Mouse (Mus musculus): Measurements from ENCODE around the gene Golga1. TPM values are rescaled to one million over a fixed set of nuclear protein-coding genes. Genes with fewer than 3 reads are reported as not detected.

Gene Golga1
- polyA plus RNA-seq, 1 experiment from 2014 or later: 37.9 TPM

DNA sequence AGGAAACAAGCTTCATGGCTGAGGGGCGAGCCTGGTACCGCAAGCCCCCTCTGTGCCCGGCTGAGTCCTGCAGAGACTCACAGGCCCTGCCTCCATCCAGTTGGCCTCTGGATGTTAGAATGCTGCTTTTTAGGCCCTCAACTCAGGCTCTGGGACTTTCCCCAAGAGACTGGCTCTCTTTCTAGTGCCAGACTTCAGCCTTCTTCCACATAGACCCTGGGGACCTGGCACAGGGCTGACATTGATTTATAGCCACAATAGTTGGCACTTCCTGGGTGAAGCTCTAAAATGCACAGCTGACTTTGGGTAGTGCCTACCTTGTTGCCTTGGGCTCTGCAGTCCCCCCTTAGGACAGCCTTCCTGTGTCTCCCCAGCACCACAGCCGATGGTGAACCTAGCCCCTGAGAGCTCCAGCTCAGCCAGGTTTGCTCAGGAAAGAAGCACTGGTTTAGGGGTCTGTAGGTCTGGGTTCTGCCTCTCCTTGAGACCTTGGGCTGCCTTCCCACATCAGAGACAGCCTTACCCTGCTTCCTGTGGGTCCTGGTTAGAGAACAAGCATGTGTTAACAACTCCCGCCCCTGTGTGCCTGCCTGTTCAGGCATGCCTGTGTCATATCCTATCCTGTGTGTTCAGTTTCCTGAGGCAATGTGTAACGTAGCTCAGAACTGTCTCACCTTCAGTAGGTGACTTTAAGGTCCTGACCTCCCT lies 77.4 kb downstream of the Golga1 start:
- no peak for ATAC-seq (ENCODE audit: low FRiP score)
- Histone ChIP-seq H3K9me3 (peaks cover 8% of the 10 kb centered on the region; the same call in 1 of the 2 replicates), H3K4me3 (replicated peaks) (no peak overlapping the region), H3K4me1 (no peaks in the 10 kb centered on the region), H3K27me3 (no peaks in the 10 kb centered on the region), H3K36me3 (replicated peaks) (no peaks in the 10 kb centered on the region), H3K9ac (no peak overlapping the region), H3K27ac (no peak overlapping the region), H3K4me2 (no peak overlapping the region)
- 87% methylated on average over 6 of the region's 6 CpGs for WGBS

DNA sequence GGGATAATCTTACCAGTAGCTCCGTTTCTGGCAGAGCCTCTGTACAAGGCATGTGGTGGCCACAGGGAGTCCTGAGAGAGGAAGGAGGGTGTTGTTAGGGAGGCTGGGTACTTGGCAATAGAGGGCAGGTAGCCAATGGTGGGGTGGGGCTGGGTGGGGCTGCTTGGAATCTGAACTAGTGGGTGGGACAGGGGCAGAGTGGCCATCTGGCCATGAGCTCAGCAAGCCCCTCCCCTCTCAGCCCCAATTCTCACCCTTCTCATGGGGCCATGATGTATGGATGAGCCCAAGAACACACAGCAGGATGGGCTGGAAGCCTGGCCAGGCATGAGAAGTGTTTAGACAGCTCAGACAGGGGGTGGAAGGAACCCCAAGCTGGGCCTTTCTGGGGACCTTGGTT lies 78.0 kb downstream of the Golga1 start:
- WGBS: 68% methylated on average over 1 of the region's 1 CpGs
- Histone ChIP-seq H3K27me3 (no peaks in the 10 kb centered on the region), H3K9me3 (peaks cover 8% of the 10 kb centered on the region; the same call in 1 of the 2 replicates), H3K4me3 (replicated peaks) (no peak overlapping the region), H3K4me2 (no peak overlapping the region), H3K4me1 (no peaks in the 10 kb centered on the region), H3K27ac (no peak overlapping the region), H3K9ac (no peak overlapping the region), H3K36me3 (replicated peaks) (no peaks in the 10 kb centered on the region)
- no peak for ATAC-seq (ENCODE audit: low FRiP score)

DNA sequence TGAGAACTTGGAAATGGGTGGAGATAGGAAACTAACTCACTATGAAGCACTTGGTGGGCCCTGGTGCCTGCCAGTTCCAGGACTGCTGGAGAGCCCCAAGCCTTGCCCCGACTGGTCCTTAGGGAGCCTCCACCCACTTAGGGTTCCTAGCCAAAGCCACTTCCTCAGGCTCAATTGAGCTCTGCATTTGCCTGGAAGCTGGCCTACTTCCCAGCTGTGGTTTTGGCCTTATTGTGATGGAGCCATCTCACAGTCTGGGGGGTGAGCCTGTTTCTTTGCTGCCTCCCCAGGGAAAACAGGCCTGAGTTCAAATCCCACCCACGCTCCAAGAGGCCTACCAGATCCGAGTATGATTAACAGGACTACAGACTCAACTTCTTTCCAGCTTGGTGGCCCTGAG lies 78.8 kb downstream of the Golga1 start:
- H3K9me3 ChIP-seq: peaks cover 8% of the 10 kb centered on the region; the same call in 1 of the 2 replicates
- no peak overlapping the region for H3K4me2 ChIP-seq
- no peak overlapping the region for H3K4me3 ChIP-seq (replicated peaks)
- WGBS: 93% methylated on average over 3 of the region's 3 CpGs
- no peaks in the 10 kb centered on the region for H3K4me1 ChIP-seq
- no peak for ATAC-seq (ENCODE audit: low FRiP score)
- no peak overlapping the region for H3K9ac ChIP-seq
- no peaks in the 10 kb centered on the region for H3K36me3 ChIP-seq (replicated peaks)
- no peak overlapping the region for H3K27ac ChIP-seq
- H3K27me3 ChIP-seq: no peaks in the 10 kb centered on the region

DNA sequence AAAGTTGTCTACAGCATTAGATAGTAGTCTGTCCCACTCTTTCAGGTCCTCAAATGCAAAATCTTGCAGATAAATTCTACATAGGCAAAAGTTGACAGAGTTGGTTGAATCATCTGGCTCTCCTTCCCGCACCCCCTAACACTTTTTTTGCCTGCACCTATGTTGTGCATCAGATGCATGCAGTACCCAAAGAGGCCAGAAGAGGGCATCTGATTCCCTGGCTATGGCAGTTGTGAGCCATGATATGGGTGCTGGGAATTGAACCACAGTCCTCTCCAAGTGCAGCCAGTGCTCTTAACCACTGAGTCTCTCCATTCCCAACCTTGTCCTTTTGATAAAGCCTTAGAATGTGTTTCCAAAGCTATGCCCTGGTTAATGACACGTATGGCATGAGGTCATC lies 81.9 kb downstream of the Golga1 start:
- Histone ChIP-seq H3K9me3 (peaks cover 8% of the 10 kb centered on the region; the same call in 1 of the 2 replicates), H3K9ac (no peak overlapping the region), H3K4me2 (no peak overlapping the region), H3K27ac (no peak overlapping the region), H3K4me1 (no peaks in the 10 kb centered on the region), H3K27me3 (no peaks in the 10 kb centered on the region), H3K36me3 (replicated peaks) (no peaks in the 10 kb centered on the region), H3K4me3 (replicated peaks) (no peak overlapping the region)
- WGBS: 94% methylated on average over 2 of the region's 2 CpGs
- no peak for ATAC-seq (ENCODE audit: low FRiP score)

DNA sequence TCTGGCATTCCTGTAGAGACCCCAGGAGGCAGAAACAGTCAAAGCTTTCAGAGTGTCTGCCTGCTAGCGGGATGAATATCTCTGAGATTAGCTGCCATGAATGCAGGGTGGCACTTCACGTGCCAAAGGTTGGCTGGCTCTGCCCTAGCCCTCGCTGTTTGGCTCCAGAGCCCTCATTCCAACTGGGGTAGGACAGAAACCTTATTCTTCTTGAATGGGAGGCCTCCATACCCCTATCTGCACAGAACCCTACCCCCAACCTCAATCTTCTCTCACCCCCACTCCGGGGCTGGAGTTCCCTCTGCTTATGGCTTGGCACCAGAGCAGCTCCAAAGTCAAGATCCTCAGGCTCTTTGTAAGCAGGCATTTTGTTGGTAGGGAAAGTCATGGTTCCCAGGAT lies 87.5 kb downstream of the Golga1 start:
- H3K36me3 ChIP-seq (replicated peaks): no peaks in the 10 kb centered on the region
- no peak overlapping the region for H3K9ac ChIP-seq
- ATAC-seq (ENCODE audit: low FRiP score): no peak
- no peaks in the 10 kb centered on the region; the same call in 1 of the 2 replicates for H3K4me1 ChIP-seq
- no peaks in the 10 kb centered on the region for H3K9me3 ChIP-seq
- no peaks in the 10 kb centered on the region for H3K27me3 ChIP-seq
- H3K4me3 ChIP-seq (replicated peaks): no peak overlapping the region
- H3K27ac ChIP-seq: no peak overlapping the region
- WGBS: 74% methylated on average over 4 of the region's 4 CpGs
- no peak overlapping the region for H3K4me2 ChIP-seq

DNA sequence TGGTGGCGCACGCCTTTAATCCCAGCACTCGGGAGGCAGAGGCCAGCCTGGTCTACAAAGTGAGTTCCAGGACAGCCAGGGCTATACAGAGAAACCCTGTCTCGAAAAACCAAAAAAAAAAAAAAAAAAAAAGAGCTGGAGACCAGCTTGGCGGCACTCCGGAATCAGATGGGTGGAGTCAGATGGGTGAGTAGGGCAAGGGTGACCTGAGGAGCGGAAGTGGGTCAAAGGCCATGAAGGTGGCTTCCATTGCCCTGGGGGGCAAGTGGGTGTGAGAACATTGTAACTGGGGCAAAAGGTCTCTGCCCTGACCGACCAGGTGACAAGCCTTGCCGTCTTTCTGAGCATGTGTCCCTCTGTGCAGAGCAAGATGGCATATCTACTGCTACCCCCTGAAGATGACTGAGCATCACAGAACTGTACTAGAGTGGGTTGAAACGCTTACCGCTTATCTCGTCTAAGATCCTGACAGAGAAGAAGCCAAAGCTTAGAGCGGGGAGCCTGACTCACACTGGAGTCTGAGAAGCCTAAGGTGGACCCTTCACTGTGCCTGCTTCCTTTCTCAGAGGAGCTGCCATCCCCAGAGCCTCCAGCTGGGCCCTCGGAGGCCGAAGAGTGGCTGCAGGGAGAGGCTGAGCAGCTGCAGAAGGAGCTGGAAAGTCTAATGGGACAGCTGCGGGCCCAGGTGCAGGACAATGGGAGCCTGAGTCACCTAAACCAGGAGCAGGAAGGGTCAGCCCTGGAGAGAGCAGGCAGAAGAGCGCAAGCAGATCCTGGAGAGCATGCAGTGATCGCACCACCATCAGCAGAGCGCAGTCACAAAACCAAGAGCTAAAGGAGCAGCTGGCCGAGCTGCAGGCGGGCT lies 89.2 kb downstream of the Golga1 start:
- H3K27ac ChIP-seq: no peak overlapping the region
- ATAC-seq (ENCODE audit: low FRiP score): no peak
- 83% methylated on average over 21 of the region's 21 CpGs for WGBS

DNA sequence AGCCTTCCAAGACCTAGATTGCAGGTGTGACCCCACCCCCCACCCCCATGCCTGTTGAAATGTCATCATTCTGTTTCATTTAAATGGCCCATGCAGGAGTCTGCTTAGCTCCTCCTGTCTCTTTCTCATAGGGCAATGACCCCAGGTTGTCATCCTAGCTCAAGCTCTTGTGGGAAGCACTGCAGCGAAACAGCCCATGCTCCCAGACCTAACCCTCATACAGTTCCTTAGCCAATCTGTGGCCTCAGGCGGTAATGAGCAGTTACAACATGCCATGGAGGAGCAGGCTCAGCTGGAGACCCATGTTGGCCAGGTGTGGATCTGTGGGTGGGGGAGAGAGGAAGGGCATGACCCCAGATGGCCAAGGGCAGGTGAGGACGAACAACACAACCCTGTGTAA lies 90.2 kb downstream of the Golga1 start:
- no peak for ATAC-seq (ENCODE audit: low FRiP score)
- no peaks in the 10 kb centered on the region for H3K9me3 ChIP-seq
- no peaks in the 10 kb centered on the region for H3K27me3 ChIP-seq
- WGBS: 88% methylated on average over 3 of the region's 3 CpGs
- H3K27ac ChIP-seq: no peak overlapping the region
- H3K4me1 ChIP-seq: no peaks in the 10 kb centered on the region; the same call in 1 of the 2 replicates
- H3K36me3 ChIP-seq (replicated peaks): no peaks in the 10 kb centered on the region
- no peak overlapping the region for H3K9ac ChIP-seq
- H3K4me2 ChIP-seq: no peak overlapping the region
- no peak overlapping the region for H3K4me3 ChIP-seq (replicated peaks)

More for the DNA sequence above, 89.2 kb downstream of the Golga1 start:
- no peaks in the 10 kb centered on the region for H3K9me3 ChIP-seq
- H3K4me3 ChIP-seq (replicated peaks): no peak overlapping the region
- H3K9ac ChIP-seq: no peak overlapping the region
- no peaks in the 10 kb centered on the region for H3K36me3 ChIP-seq (replicated peaks)
- no peak overlapping the region for H3K4me2 ChIP-seq
- no peaks in the 10 kb centered on the region; the same call in 1 of the 2 replicates for H3K4me1 ChIP-seq
- no peaks in the 10 kb centered on the region for H3K27me3 ChIP-seq

DNA sequence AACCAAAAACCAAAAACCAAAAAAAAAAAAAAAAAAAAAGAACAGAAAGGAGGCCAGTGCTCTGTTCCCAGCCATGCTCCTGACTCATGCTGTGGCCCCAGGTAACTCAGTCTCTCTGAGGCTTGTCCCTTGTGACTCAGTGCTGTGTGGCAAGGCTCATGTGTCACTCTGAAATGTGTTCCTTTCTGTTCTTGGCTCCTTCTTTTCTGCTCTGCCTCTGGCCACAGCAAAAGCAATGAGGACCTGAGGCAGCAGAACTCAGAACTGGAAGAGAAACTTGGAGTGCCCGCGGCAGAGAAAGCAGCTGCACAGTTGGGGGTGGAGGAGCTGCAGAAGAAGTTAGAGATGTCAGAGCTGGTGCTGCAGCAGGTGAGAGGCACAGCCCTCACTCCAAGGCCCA lies 91.2 kb downstream of the Golga1 start:
- Histone ChIP-seq H3K9ac (no peak overlapping the region), H3K4me2 (no peak overlapping the region), H3K4me1 (no peaks in the 10 kb centered on the region; the same call in 1 of the 2 replicates), H3K27ac (no peak overlapping the region), H3K36me3 (replicated peaks) (no peaks in the 10 kb centered on the region), H3K4me3 (replicated peaks) (no peak overlapping the region), H3K9me3 (no peaks in the 10 kb centered on the region), H3K27me3 (no peaks in the 10 kb centered on the region)
- 45% methylated on average over 2 of the region's 2 CpGs for WGBS
- no peak for ATAC-seq (ENCODE audit: low FRiP score)

DNA sequence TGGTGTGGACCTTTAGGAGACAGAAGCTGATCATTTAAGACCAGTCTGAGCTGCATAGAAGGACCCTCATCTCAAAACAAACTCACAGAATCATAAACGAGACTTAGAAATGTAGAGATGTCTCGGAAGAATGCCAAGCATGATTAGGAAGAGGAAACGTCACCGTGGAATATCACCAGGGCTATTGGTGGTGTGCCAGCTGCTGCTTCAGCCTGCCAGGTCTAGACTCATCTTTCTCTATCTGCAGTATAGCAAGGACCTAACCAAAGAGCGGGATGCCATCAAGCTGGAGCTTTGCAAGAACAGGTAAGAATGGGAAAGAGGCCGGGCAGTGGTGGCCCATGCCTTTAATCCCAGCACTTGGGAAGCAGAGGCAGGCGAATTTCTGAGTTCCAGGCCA lies 91.6 kb downstream of the Golga1 start:
- Histone ChIP-seq H3K36me3 (replicated peaks) (no peaks in the 10 kb centered on the region), H3K27me3 (no peaks in the 10 kb centered on the region), H3K4me2 (no peak overlapping the region), H3K9ac (no peak overlapping the region), H3K27ac (no peak overlapping the region), H3K4me1 (no peaks in the 10 kb centered on the region; the same call in 1 of the 2 replicates), H3K9me3 (no peaks in the 10 kb centered on the region), H3K4me3 (replicated peaks) (no peak overlapping the region)
- WGBS: 91% methylated on average over 7 of the region's 7 CpGs
- ATAC-seq (ENCODE audit: low FRiP score): no peak

DNA sequence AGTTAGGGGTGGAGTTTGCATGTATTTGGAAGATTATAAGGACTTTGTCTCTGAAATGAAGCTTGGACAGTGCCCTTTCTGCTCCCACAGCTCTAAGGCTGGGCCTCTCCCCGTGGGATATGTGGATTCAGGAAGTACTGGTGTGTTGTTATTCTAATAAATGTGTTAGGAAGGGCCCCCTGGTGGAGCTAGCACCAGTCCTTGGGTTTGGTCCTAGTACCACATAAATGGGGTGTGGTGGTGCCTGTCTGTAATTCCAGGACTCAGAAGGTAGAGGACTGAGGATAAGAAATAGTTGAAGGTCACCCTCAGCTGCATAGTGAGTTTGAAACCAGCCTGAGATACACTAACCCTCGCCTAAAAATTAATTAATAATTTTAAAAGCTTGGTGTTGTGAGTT lies 92.1 kb downstream of the Golga1 start:
- no peak overlapping the region for H3K4me3 ChIP-seq (replicated peaks)
- no peak for ATAC-seq (ENCODE audit: low FRiP score)
- H3K27me3 ChIP-seq: no peaks in the 10 kb centered on the region
- no peaks in the 10 kb centered on the region; the same call in 1 of the 2 replicates for H3K4me1 ChIP-seq
- no peak overlapping the region for H3K27ac ChIP-seq
- H3K36me3 ChIP-seq (replicated peaks): no peaks in the 10 kb centered on the region
- WGBS: 36% methylated on average over 2 of the region's 2 CpGs
- no peak overlapping the region for H3K9ac ChIP-seq
- no peak overlapping the region for H3K4me2 ChIP-seq
- no peaks in the 10 kb centered on the region for H3K9me3 ChIP-seq

DNA sequence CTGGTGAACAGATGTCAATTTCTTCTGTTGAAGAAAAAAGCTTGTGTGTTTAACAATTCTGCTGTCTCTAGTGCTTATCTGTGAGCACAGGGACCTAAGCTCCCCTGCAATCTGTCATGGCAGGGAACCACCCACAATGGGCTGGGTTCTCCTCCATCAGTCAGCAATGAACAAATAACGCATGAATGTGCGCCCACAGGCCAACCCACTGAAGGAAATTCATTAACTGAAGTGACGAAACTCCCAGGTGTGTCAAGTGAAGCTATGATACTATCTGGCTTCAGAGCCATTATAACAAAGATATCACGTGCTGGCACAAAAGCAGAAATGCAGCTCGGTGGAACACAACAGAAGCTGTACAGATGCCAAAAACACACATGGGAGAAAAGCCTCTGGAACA lies 95.3 kb downstream of the Golga1 start:
- Histone ChIP-seq H3K4me1 (no peaks in the 10 kb centered on the region; the same call in 1 of the 2 replicates), H3K36me3 (replicated peaks) (no peaks in the 10 kb centered on the region), H3K9ac (no peak overlapping the region), H3K27ac (no peak overlapping the region), H3K9me3 (no peaks in the 10 kb centered on the region), H3K4me2 (no peak overlapping the region), H3K4me3 (replicated peaks) (no peak overlapping the region), H3K27me3 (no peaks in the 10 kb centered on the region)
- WGBS: 86% methylated on average over 5 of the region's 5 CpGs
- no peak for ATAC-seq (ENCODE audit: low FRiP score)

DNA sequence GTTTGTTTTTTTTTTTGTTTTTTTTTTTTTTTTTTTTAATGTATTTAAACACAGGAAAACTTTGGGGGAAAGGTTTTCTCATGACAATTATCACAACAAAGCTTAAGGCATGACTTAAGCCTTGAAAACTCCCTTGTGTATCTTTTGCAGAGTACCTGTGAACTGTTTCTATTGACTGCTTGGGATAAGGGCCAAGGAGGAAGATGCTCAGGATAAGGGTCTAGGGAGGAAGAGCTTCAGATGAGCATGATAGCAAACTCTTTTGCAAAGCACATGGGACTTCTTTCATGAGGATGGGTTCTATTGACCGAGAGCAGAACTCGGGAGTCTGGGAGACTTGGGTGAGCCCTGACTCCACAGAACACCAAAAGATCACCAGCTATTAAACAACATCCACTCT lies 95.7 kb downstream of the Golga1 start:
- H3K27me3 ChIP-seq: no peaks in the 10 kb centered on the region
- no peak overlapping the region for H3K4me3 ChIP-seq (replicated peaks)
- no peak overlapping the region for H3K27ac ChIP-seq
- H3K9me3 ChIP-seq: no peaks in the 10 kb centered on the region
- no peak overlapping the region for H3K4me2 ChIP-seq
- no peaks in the 10 kb centered on the region for H3K36me3 ChIP-seq (replicated peaks)
- no peak overlapping the region for H3K9ac ChIP-seq
- WGBS: 92% methylated on average over 2 of the region's 2 CpGs
- ATAC-seq (ENCODE audit: low FRiP score): no peak
- H3K4me1 ChIP-seq: no peaks in the 10 kb centered on the region; the same call in 1 of the 2 replicates

Data from forebrain, embryonic 12.5 days (tissue).